Comparison of ENCODE assay signal across 8 mouse cellular contexts in the genomic region with DNA sequence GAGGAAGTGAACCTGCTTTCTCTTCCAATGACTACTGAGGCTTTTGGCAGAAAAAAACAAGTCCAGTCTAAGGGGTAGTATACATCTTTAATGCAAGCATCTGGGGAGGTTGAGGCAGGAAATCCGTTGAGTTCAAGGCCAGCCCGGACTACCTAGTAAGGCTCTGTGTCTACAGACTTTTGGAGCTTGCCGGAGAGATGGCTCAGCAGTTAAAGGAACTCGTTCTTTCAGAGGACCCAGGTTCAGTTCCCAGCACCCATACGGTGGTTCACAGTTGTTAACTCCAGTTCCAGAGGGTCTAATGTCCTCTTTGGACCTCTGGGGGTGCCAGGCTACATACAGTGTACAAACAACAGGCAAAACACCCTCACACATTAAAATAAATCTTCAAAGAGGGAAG. TPM values are rescaled to one million over a fixed set of nuclear protein-coding genes. Genes with fewer than 3 reads are reported as not detected.
DNase-seq lines count a peak whose midpoint lies in the region; ATAC-seq lines count a peak whose summit lies in the region.

No protein-coding gene starts in this region.

- H3K27me3 ChIP-seq in kidney, embryonic 15.5 days, result no peaks in the 10 kb centered on the region
- no peaks in the 10 kb centered on the region for H3K27me3 ChIP-seq in embryonic facial prominence, embryonic 11.5 days (ENCODE audit: control insufficient read depth, insufficient read depth, low read length)
- H3K27me3 ChIP-seq in hindbrain, embryonic 15.5 days, result no peaks in the 10 kb centered on the region
- H3K27me3 ChIP-seq in midbrain, embryonic 15.5 days (replicated peaks), result no peaks in the 10 kb centered on the region

- H3K27ac ChIP-seq in kidney, embryonic 15.5 days, result peak overlapping the region; percentile 88; the same call in 1 of the 2 replicates
- H3K27ac ChIP-seq in embryonic facial prominence, embryonic 11.5 days (replicated peaks; ENCODE audit: low read depth, low read length), result no peak overlapping the region
- peak overlapping the region; percentile 93 for H3K27ac ChIP-seq in hindbrain, embryonic 15.5 days (replicated peaks)
- H3K27ac ChIP-seq in midbrain, embryonic 15.5 days, result peak overlapping the region; percentile 92; the same call in 1 of the 2 replicates

- H3K9me3 ChIP-seq in kidney, embryonic 15.5 days (replicated peaks), result no peaks in the 10 kb centered on the region
- H3K9me3 ChIP-seq in embryonic facial prominence, embryonic 11.5 days (replicated peaks; ENCODE audit: control insufficient read depth, low read length), result no peaks in the 10 kb centered on the region
- H3K9me3 ChIP-seq in hindbrain, embryonic 15.5 days, result no peaks in the 10 kb centered on the region
- H3K9me3 ChIP-seq in midbrain, embryonic 15.5 days, result no peaks in the 10 kb centered on the region

- H3K4me1 ChIP-seq in kidney, embryonic 15.5 days, result peaks cover 34% of the 10 kb centered on the region
- no peaks in the 10 kb centered on the region for H3K4me1 ChIP-seq in embryonic facial prominence, embryonic 11.5 days (ENCODE audit: control insufficient read depth, insufficient read depth, low read length)
- peaks cover 40% of the 10 kb centered on the region for H3K4me1 ChIP-seq in hindbrain, embryonic 15.5 days (replicated peaks)
- H3K4me1 ChIP-seq in midbrain, embryonic 15.5 days, result peaks cover 39% of the 10 kb centered on the region

- H3K9ac ChIP-seq in kidney, embryonic 15.5 days, result peak overlapping the region; percentile 76
- peak overlapping the region; percentile 83 for H3K9ac ChIP-seq in embryonic facial prominence, embryonic 11.5 days (replicated peaks; ENCODE audit: low read length)
- peak overlapping the region; percentile 75 for H3K9ac ChIP-seq in hindbrain, embryonic 15.5 days
- peak overlapping the region; percentile 73; the same call in 1 of the 2 replicates for H3K9ac ChIP-seq in midbrain, embryonic 15.5 days

- 96% methylated on average over 5 of the region's 5 CpGs for WGBS in kidney, embryonic 15.5 days
- WGBS in embryonic facial prominence, embryonic 11.5 days, result 94% methylated on average over 5 of the region's 5 CpGs
- 95% methylated on average over 5 of the region's 5 CpGs for WGBS in hindbrain, embryonic 15.5 days
- WGBS in midbrain, embryonic 15.5 days, result 94% methylated on average over 5 of the region's 5 CpGs

- no peak for DNase-seq in kidney, postnatal 10 days
- DNase-seq in embryonic facial prominence, embryonic 11.5 days (ENCODE audit: low spot score), result no peak
- no peak for DNase-seq in cerebellum, postnatal 10 days
- no peak for DNase-seq in embryo, embryonic 11 days
- DNase-seq in urinary bladder, postnatal 25 days (ENCODE audit: low spot score), result no peak

- ATAC-seq in kidney, embryonic 15.5 days (replicated peaks; ENCODE audit: low FRiP score), result no peak
- no peak for ATAC-seq in embryonic facial prominence, embryonic 11.5 days (replicated peaks; ENCODE audit: insufficient number of reproducible peaks, low FRiP score, low TSS enrichment, low read depth)
- ATAC-seq in hindbrain, embryonic 15.5 days (ENCODE audit: low FRiP score, low read depth), result no peak
- ATAC-seq in midbrain, embryonic 15.5 days (replicated peaks), result no peak

- peak overlapping the region; percentile 86 for H3K4me2 ChIP-seq in kidney, embryonic 15.5 days
- peak overlapping the region; percentile 78 for H3K4me2 ChIP-seq in embryonic facial prominence, embryonic 11.5 days (ENCODE audit: low read depth, low read length)
- peak overlapping the region; percentile 69 for H3K4me2 ChIP-seq in hindbrain, embryonic 15.5 days
- peak overlapping the region; percentile 77 for H3K4me2 ChIP-seq in midbrain, embryonic 15.5 days

- peak overlapping the region; percentile 73 for H3K4me3 ChIP-seq in kidney, embryonic 15.5 days (replicated peaks)
- H3K4me3 ChIP-seq in embryonic facial prominence, embryonic 11.5 days (ENCODE audit: low read depth, low read length), result peak overlapping the region; percentile 68
- peak overlapping the region; percentile 58 for H3K4me3 ChIP-seq in hindbrain, embryonic 15.5 days
- H3K4me3 ChIP-seq in midbrain, embryonic 15.5 days, result peak overlapping the region; percentile 55

- H3K36me3 ChIP-seq in kidney, embryonic 15.5 days, result peaks cover 22% of the 10 kb centered on the region
- H3K36me3 ChIP-seq in embryonic facial prominence, embryonic 11.5 days (replicated peaks; ENCODE audit: control insufficient read depth, insufficient read depth, low read depth, low read length), result no peaks in the 10 kb centered on the region
- peaks cover 6% of the 10 kb centered on the region for H3K36me3 ChIP-seq in hindbrain, embryonic 15.5 days
- no peaks in the 10 kb centered on the region for H3K36me3 ChIP-seq in midbrain, embryonic 15.5 days (replicated peaks)

RNA-seq across cellular contexts. Expression of a gene that starts 0.9 kb away (rescaled TPM):
- 29.4 TPM in 2 replicates for polyA plus RNA-seq in kidney, embryonic 15.5 days (2015; fragmentation: Nextera tagmentation; extraction: Ambion mirVana)
- 22.8 and 23.5 TPM in 2 replicates for polyA plus RNA-seq in embryonic facial prominence, embryonic 11.5 days (2014; fragmentation: Nextera tagmentation; extraction: Ambion mirVana)
- polyA plus RNA-seq in hindbrain, embryonic 15.5 days (2015; fragmentation: Nextera tagmentation; extraction: Ambion mirVana), result 26.7 and 32.9 TPM in 2 replicates
- polyA plus RNA-seq in midbrain, embryonic 15.5 days (2015; fragmentation: Nextera tagmentation; extraction: Ambion mirVana), result 27.0 and 33.0 TPM in 2 replicates

RNA-seq across cellular contexts. Expression of a gene that starts 4.0 kb away (rescaled TPM):
- polyA plus RNA-seq in kidney, embryonic 15.5 days (2015; fragmentation: Nextera tagmentation; extraction: Ambion mirVana), result 2.1 and 2.4 TPM in 2 replicates
- 1.2 and 1.9 TPM in 2 replicates for polyA plus RNA-seq in embryonic facial prominence, embryonic 11.5 days (2014; fragmentation: Nextera tagmentation; extraction: Ambion mirVana)
- polyA plus RNA-seq in hindbrain, embryonic 15.5 days (2015; fragmentation: Nextera tagmentation; extraction: Ambion mirVana), result 3.4 and 3.6 TPM in 2 replicates
- 4.2 and 4.6 TPM in 2 replicates for polyA plus RNA-seq in midbrain, embryonic 15.5 days (2015; fragmentation: Nextera tagmentation; extraction: Ambion mirVana)

RNA-seq across cellular contexts. Expression of a gene that starts 5.7 kb away (rescaled TPM):
- 52.4 and 65.7 TPM in 2 replicates for polyA plus RNA-seq in kidney, embryonic 15.5 days (2015; fragmentation: Nextera tagmentation; extraction: Ambion mirVana)
- polyA plus RNA-seq in embryonic facial prominence, embryonic 11.5 days (2014; fragmentation: Nextera tagmentation; extraction: Ambion mirVana), result 55.8 and 58.8 TPM in 2 replicates
- 153 and 159 TPM in 2 replicates for polyA plus RNA-seq in hindbrain, embryonic 15.5 days (2015; fragmentation: Nextera tagmentation; extraction: Ambion mirVana)
- 166 and 173 TPM in 2 replicates for polyA plus RNA-seq in midbrain, embryonic 15.5 days (2015; fragmentation: Nextera tagmentation; extraction: Ambion mirVana)

RNA-seq across cellular contexts. Expression of a gene that starts 17.6 kb away (rescaled TPM):
- 209 and 215 TPM in 2 replicates for polyA plus RNA-seq in kidney, embryonic 15.5 days (2015; fragmentation: Nextera tagmentation; extraction: Ambion mirVana)
- polyA plus RNA-seq in embryonic facial prominence, embryonic 11.5 days (2014; fragmentation: Nextera tagmentation; extraction: Ambion mirVana), result 163 and 195 TPM in 2 replicates
- polyA plus RNA-seq in hindbrain, embryonic 15.5 days (2015; fragmentation: Nextera tagmentation; extraction: Ambion mirVana), result 183 and 184 TPM in 2 replicates
- polyA plus RNA-seq in midbrain, embryonic 15.5 days (2015; fragmentation: Nextera tagmentation; extraction: Ambion mirVana), result 198 and 199 TPM in 2 replicates

RNA-seq across cellular contexts. Expression of a gene that starts 17.6 kb away (rescaled TPM):
- 287 and 288 TPM in 2 replicates for polyA plus RNA-seq in kidney, embryonic 15.5 days (2015; fragmentation: Nextera tagmentation; extraction: Ambion mirVana)
- polyA plus RNA-seq in embryonic facial prominence, embryonic 11.5 days (2014; fragmentation: Nextera tagmentation; extraction: Ambion mirVana), result 284 and 293 TPM in 2 replicates
- polyA plus RNA-seq in hindbrain, embryonic 15.5 days (2015; fragmentation: Nextera tagmentation; extraction: Ambion mirVana), result 203 and 206 TPM in 2 replicates
- 195 and 208 TPM in 2 replicates for polyA plus RNA-seq in midbrain, embryonic 15.5 days (2015; fragmentation: Nextera tagmentation; extraction: Ambion mirVana)
